Mouse (Mus musculus): ENCODE results near the gene Zbtb4.
"Not testable (repeated sequence)": the region's sequence is repeated elsewhere in the genome, so short reads cannot be mapped to it uniquely, and the experiment has no call there.

The Zbtb4 gene

DNA sequence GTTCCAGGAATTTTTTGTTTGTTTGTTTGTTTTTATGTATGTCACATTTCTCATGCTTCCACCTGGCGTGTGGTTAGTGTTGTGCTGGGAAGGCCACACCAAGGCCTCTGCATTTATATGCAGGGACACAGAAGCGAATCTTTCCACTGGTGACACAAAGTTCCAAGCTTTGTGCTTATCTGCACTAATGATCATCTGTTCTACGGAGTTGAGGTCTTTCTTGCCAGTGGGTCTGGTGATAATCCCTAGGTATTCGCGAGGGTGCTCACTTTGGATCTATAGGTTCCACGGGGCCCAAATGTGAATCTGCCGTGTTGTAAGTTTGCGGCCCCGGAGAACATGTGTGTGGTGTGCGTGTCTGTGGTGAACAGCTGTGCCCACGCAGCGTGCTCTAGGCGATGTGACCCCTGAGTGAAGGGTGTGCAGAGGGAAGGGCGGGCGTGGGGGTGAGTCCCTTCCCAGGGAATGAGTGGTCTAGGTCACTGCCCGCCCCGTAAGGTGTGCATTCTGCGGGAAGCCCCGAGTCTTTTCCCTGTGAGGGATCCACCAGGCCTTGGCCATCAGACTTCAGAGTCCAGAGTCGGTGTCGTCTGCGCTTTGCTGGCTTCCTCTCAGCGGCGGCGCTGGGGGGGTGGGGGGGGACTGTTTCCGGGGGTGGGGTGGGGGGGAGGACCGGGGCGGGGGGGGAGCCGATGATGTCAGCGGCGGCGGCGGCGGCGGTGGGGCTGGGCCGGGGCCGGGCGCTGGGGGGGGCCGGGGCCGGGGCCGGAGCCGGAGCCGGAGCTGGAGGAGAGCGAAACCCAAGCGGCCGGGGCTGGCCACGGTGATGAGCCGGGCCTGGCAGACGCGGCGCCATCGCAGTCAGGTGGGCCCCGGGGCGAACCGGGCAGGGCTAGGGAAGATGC lies at the start of gene Zbtb4:
Zbtb4 (plus strand) TSS at position 692 of the 905 bp plus-strand sequence.
- DNase-seq, result peak; percentile 46 to 49

DNA sequence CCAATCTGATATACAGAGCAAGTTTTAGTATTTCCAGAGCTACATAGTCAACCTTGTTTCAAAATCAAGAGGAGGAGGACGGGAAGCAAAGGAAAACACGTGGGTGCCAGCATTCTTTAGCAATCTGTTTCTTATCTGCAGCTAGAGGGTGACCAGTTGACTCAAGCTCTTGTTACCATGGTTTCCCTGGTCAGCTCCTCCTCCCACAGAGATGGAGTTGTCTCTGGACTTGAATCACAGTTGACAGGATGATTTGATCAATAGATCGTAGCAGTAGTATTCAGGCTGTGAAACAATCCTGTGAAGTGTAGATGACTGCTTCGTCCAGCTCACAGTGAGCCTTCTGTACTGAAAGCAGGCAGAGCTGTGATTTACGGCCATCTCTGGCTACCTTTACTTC lies 49.8 kb upstream of the Zbtb4 start:
- DNase-seq, result no peak

DNA sequence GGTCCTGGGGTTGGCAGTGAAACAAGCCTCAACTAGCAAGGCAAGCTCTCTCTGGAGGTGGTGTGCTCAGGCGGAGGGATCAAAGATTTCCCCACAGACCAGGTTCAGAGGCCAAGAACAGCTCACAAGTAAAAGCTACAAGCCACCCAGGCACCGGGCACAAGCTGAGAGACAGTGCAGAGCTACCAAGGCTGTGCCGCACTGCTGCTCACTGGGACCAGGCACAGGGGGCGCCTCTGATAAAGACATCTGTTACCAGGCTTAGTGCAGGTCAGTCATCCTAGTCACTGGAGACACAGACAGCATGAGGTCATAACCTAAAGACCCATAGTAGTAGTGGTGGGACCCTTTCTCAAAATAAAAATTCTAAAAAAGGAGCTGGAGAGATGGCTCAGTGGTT lies 48.8 kb upstream of the Zbtb4 start:
- DNase-seq, result no peak

DNA sequence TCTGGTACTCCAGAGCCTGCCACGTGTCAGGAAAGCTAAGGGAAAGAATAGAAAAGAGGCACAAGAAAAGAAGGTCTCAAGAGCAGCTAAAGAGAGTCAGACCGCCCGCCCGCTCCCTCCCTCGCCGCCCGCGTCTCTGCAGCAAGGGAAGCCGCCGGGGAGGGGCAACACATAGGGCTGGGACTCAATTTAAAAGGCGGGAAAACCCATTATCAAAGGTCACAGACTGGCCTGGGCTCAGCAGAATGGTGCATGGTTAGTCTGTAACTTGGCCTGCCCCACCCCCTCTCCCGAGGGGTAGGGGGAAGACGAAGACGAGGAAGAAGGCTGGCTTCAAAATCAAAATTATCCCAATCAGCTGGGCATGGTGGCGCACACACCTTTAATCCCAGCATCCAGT lies 47.1 kb upstream of the Zbtb4 start:
- DNase-seq, result no peak

DNA sequence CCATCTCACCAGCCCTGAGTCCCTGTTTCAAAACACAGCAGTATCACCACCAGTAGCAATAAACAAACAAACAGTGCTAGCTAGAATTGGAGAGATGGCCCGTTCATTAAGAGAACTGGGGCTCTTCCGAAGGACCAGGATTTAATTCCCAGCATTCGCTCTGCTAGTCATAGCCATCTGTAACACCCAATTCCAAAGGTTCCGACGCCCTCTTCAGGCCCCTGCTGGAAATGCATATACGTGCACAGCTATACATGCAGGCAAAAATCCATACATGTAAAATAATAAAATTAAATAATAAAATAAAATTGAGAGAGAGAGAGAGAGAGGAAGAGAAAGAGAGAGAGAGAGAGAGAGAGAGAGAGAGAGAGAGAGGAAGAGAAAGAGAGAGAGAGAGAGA lies 46.3 kb upstream of the Zbtb4 start:
- DNase-seq, result no peak

DNA sequence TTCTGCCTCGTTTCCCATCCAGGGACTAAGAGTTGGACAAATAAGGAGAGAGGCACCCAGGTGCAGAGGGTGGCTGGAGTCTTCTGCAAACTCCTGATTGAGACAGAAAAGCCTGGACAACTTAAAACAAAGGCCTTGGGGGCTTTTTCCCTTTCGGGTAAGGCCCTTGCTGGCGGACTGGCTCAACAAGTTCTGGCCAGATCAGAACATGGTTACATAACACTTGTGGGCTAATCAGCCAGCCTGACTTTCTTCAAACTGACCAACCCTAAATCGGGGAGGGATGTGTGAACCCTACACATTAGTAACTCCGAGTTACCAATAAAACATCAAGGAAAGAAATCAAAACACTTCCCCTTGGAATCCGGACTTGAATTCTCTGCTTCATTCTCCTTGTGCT lies 44.9 kb upstream of the Zbtb4 start:
- DNase-seq, result no peak

DNA sequence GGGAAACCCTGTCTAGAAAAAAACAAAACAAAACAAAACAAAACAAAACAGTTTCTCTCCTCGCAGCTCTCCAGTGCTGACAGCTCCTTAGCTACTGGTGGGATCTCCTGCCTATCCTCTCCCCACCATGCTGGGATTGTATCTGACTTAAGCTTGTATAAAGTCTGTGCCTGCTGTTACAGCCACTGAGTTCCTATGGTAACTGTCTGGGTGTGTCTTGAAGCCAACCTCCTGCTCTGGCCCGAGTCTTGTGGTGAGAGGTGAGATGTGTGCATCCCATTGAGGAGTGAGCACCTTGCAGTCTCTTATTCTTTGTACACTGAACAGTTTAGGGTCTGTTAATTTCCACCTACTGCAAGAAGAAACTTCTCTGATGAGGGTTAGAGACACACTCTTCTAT lies 42.6 kb upstream of the Zbtb4 start:
- no peak for DNase-seq

DNA sequence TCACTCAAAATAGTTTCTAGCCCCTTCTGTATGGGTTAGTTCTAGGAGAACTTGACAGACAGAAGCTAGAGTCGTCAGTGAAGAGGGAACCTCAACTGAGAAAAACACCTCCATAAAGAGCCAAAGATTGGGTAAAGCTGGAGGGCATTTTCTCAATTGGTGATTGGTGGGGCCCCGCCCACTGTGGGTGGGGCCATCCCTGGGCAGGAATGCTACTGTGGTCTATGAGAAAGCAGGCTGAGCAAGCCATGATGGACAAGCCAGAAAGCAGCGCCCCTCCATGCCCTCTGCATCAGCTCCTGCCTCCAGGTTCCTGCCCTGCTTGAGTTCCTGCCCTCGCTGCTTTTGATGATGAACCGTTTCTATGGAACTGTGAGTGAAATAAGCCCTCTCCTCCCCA lies 39.8 kb upstream of the Zbtb4 start:
- DNase-seq, result no peak

DNA sequence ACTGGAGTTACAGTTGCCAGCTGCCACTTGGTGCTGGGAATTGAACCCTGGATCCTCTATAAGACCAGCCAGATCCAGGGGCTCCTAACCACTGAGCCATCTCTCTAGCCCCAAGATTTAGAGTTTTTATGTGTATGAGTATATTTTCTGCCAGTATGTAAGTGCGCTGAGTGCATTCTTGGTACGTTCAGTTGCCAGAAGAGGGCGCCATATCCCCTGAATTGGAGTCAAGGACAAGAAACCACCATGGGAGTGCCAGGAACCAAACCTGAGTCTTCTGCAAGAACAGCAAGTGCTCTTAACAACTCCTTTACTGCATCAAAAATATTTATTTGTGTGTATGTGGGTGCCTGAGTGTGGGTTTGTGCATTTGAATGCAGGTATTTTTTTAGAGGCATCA lies 36.6 kb upstream of the Zbtb4 start:
- DNase-seq, result peak; percentile 20 to 67

DNA sequence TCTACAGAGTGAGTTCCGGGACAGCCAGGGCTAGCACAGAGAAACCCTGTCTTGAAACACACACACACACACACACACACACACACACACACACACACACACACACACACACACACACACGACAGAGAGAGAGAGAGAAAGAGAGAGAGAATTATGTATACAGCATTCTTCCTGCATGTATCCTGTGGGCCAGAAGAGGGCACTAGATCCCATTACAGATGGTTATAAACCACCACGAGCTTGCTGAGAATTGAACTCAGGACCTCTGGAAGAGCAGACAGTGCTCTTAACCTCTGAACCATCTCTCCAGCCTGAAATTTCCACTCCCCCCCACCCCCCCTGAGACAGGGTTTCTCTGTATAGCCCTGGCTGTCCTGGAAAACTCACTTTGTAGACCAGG lies 34.3 kb upstream of the Zbtb4 start:
- not testable (repeated sequence) for DNase-seq

DNA sequence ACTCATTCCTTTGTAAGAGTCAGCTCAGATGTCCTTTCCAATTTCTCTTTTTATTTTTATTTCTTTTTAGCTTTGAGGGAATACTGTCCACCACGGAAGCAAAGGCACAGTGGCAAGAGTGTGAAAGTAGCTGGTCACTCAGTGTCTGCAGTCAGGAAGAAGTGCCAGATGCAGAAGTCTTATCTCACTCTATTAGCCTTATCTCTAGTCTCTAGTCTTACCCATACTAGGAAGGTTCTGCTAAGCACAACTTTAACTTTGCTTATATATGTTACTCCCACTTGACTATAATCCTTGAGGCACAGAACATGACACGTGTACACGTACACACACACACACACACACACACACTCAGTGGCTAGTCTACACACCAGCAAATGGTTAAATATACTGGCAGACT lies 14.1 kb upstream of the Zbtb4 start:
- no peak for DNase-seq

DNA sequence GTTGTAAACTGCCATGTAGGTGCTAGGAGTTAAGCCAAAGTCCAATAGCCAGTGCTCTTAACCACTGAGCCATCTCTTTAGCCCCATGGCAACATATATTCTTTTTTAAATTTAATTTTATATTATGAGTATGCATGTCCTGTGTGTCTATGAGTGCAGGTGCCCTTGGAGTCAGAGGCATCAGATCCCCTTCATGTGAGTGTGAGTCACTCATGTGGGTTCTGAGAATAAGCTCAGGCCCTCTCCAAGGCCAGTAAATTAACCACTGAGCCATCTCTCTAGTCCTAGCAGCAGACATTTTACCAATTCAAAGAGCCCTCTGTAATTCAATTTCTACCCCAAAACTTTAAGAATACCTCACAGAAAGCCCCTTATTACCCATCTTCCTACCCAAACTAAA lies 13.0 kb upstream of the Zbtb4 start:
- DNase-seq, result no peak

DNA sequence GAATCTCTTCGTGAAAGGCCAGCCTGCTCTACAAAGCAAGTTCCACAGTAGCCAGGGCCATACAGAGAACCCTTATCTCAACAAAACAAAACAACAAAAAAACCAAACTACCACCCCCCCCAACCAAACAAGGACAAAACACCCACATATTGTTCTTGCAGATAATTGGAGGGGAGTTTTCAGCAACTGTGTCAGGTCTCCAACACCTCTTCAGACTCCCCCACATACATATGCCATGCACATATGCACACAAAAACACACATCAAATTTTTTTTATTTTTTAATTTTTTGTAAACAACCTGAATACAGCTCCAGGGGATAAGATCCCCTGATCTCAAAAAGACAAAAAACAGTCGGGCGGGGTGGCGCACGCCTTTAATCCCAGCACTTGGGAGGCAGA lies 11.5 kb upstream of the Zbtb4 start:
- DNase-seq, result no peak

DNA sequence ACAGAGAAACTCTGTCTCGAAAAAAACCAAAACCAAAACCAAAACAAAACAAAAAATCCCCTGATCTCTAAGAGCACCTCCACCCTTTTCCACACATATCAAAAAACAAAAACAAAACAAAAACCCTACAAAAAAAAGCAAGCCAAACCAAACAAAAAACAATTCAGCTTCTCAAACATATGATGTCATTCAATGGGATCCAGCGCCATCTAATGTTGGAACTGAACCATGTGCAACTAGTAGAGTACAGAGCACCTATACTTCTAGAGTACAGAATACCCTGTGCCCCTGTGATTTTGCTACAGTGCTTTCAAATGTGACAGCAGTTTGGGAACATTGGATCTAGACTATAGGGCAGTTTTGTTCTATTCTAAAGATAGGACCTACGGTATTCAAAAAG lies 11.0 kb upstream of the Zbtb4 start:
- DNase-seq, result no peak

DNA sequence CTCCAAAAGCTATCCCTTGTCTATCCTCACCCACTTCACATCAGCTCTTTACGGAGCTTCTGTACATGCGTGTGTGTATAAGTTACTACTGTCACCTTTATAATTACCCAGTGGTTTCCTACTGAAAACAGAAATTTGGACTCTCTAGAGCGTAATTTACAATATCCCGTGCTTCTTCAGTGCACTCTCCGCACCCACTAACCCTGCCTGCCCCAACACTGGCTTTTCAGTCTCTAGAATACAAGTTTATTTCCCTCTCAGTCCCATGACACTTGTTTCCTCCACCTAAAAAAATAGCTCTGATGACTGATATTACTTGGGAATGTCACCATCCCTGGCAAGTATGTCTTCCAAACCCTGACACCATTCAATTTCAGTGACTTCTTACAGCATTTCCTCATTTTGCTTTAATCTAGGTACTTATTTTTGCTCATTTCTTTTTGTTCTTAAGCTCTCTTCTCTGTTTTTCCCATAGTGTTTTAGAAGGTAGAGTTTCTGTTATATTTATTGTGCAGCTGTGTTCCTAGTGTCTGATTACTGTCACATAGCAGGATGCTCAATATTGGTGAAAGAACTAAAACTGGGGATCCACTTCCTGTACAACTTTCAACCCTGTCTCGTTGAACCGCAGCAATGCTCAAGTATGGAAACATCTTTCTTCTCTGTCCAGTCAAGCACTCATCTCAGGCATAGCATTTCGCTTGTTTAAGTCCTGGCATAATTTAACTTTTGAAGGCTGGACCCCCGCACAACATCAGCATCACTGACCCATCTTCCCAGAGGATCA lies 8.2 kb upstream of the Zbtb4 start:
- DNase-seq, result no peak

DNA sequence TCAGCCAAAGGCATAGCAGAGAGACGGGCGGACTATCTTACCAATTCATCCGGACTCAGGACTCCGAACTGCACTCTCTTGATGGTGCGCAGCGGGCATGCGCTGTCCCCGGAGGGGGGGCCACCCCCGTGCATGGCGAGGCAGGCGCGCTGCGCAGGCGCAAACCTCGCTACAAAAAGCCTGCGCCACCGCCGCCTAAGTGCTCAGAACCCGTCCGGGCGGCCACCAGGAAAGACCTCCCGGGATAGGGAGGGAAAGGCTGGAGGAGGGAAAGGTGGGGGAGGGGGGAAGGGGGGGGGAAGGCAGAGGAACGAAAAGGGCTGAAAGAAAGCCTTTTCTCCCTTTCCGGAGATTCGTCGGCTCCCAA lies 7.6 kb upstream of the Zbtb4 start:
- peak; percentile 92 to 97 for DNase-seq

DNA sequence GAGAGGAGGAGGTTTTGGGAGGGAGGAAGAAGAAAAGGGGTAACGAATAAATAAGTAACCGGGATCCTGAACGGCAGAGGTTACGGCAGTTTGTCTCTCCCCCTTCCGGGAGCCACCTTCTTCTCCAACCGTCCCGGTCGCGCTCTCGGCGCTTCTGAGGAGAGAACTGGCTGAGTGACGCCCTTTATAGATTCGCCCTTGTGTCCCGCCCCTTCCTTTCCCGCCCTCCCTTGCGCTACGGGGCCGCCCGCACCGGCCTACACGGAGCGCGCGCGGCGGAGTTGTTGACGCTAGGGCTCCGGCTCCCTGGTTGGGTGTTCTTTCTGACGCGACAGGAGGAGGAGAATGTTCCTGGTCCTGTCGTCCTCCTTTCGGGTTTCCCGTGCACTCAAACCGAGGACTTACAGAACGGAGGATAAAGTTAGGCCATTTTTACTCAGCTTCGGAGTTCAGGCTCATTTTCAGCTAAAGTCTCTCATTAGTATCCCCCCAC lies 7.2 kb upstream of the Zbtb4 start, which contains the start of gene Polr2a:
Polr2a (minus strand) TSS at position 160 of the 493 bp plus-strand sequence.
- peak; percentile 95 for DNase-seq

DNA sequence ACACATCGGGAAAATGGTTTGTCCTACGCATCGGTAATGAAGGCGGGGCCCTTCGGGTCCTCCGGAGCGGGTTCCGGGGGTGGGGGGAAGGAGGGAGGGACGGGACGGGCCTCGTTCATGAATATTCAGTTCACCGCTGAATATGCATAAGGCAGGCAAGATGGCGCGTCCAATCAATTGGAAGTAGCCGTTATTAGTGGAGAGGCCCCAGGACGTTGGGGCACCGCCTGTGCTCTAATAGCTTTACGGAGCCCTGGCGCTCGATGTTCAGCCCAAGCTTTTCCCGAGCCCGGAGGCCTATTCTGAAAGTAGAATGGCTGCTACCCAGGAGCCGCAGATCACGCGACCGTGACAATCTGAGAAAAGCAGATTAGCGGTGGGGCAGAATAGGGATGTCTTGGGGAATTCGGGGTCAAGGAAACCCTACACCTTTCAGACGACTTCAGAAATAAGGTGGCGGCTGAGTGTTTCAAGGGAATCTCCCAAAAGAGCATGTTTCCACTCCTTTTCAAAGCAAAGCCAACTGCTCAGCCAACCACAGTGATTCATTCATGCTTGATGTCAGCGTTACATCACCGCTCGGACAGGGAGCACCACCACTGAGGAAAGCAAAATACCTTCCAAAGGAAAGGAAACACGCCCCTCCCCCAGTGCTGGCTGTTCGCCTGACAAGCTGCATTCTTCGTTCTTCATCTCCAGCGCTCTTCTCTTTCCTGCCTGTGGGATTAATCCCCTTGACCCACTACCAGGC lies 6.6 kb upstream of the Zbtb4 start:
- DNase-seq, result peak; percentile 74 to 79

DNA sequence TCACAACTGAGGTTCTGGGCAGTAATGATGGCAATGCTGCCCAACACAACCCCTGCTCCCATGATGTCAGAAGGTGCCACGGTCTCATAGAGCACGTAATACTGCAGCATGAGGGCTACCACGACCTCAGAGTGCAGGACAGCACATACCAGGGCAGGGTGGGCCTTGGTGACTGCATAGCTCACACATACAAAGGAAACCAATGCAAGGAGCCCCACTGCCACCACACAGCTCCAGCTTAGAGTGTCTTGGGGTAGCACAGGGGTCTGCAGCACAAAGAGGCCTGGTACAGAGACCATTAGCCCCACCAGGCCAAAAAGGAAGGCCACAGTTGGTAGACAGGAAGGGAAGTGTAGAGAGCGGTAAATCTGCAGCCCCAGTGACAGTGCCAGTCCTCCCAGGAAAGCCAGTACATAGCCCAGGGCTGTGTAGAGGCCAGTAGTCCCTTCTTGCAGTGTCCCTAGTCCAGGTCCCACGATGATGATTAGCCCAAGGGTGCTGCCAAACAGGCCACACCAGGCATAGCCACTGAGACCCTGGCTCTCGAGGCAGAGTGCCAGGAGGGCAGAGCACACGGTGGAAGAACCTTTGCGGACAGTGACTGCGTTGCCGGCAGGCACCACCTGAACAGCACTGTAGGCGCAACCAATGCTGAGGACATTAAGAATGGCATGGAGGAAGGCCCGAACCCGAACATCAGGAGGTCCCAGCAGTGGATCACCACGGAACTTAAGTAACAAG lies 5.4 kb upstream of the Zbtb4 start:
- DNase-seq, result no peak

DNA sequence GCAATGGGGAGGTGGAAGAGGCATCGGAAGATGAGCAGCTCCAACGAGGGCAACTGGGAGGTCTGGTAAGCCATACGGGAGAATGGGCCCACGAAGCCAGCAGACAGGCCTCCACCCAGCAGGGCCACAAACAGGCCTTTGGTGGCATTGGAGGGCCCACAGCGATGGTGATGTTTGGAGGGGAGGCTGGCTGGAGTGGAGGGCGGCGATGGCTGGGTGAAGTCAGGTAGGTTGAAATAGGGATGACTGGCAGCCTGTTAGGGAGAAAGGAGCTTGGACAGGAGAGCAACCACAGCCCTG lies 4.9 kb upstream of the Zbtb4 start:
- DNase-seq, result no peak

DNA sequence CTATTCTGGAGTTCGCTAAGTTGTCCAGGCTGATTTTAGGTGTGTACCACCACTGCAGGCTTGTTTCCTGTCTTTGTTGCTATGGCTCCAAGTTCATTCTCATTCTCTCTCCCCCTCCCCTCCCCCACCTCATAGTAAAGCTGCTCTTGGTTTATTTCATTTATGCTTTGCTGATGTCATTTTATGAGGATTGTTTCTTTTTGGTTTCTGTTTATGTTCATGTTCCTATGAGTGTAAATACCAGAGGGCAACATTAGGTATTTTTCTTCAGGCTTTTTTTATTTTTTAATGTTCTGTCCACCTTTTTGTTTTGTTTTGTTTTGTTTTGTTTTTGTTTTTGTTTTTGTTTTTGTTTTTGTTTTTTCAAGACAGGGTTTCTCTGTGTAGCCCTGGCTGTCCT lies 3.8 kb upstream of the Zbtb4 start, which contains the start of gene Slc35g3:
Slc35g3 (minus strand) TSS at position 101 of the 400 bp plus-strand sequence.
- DNase-seq, result no peak

DNA sequence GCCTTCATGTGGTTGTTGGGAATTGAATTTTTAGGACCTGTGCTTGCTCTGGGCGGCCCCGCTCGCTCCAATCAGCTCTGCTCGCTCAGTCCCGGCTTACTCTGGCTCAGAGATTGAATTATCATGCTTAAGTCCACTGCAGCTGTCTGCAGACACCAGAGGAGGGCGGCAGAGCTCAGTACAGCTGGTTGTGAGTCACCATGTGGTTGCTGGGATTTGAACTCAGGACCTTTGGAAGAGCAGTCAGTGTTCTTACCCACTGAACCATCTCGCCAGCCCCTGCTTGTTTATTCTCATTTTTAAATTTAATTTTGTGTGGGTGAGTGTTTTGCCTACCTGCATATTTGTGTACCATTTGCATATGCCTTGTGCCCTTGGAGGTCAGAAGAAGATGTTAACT lies 2.2 kb upstream of the Zbtb4 start:
- no peak for DNase-seq
